Mouse (Mus musculus) lung, postnatal 0 days (tissue): ENCODE measurements around the gene Cmah.

ENCODE experiments used
- CTCF ChIP-seq: IDR thresholded peaks from 2 replicates; pipeline ENCODE4 v1.5.1; 2016; ENCODE audit warnings: antibody characterized with exemption, mild to moderate bottlenecking
- EP300 ChIP-seq: IDR thresholded peaks from 2 replicates; pipeline ENCODE4 v1.6.1; 2016; ENCODE audit warnings: antibody characterized with exemption, mild to moderate bottlenecking, control low read depth

DNA sequence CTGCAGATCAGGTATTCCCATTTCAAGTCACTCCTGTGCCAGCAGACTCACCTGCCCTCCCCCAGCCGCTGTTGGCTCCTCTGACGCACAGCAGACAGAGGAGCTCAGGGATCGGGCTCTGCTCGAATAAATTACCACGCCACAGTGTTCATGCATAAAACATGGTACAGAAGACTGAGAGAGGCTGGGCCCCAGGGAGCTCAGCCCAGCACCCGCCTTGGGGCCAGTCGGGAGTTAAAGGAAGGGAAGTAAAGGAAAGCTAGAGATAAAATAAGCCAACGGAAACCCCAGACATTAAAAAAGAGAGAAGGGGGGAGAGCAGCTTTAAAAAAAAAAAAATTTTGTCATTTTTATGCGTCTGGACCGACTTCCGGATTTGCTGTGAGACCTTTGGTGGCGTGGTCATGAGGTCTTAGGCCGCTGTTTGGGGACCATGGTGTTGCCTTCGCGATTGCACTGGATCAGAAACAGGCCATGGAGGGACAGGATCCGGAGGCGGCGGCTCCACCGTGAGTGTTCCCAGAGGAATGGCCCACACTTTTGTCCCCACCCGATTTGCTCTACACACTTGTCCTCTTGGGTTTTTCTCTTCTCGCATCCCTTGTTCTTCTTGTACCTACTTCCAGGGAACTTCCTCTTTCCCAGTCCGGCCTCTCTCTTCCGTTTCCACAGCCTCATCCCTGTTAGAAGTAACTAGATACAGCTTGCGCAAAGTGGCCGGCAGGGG lies 174.1 kb downstream of the Cmah start:
- no peak for TF ChIP-seq CTCF
- TF ChIP-seq EP300 = no peak
